Mouse (Mus musculus) monocyte, adult 5-6 weeks (primary cell): ENCODE results near the gene P3h1. TPM values are rescaled to one million over a fixed set of nuclear protein-coding genes. Genes with fewer than 3 reads are reported as not detected.

Source experiments
- ATAC-seq: fragments of 153-309, 156-312 bp; replicated peaks from 2 replicates; pipeline ENCODE4 v1.8.0; 2017; ENCODE audit warnings: mild to moderate bottlenecking; ENCODE audit not compliant: low TSS enrichment, insufficient number of reproducible peaks, severe bottlenecking, poor library complexity, low FRiP score
- total RNA-seq: library from RNA; stranded (forward); fragments of 200-1000, 200-491, 200-594 nt; gene quantifications from 3 replicates; pipeline ENCODE4 v1.2.3, GENCODE M21; 2017

The P3h1 gene
- total RNA-seq: 0.48 to 1.8 TPM (median 0.53 TPM) in 3 replicates

DNA sequence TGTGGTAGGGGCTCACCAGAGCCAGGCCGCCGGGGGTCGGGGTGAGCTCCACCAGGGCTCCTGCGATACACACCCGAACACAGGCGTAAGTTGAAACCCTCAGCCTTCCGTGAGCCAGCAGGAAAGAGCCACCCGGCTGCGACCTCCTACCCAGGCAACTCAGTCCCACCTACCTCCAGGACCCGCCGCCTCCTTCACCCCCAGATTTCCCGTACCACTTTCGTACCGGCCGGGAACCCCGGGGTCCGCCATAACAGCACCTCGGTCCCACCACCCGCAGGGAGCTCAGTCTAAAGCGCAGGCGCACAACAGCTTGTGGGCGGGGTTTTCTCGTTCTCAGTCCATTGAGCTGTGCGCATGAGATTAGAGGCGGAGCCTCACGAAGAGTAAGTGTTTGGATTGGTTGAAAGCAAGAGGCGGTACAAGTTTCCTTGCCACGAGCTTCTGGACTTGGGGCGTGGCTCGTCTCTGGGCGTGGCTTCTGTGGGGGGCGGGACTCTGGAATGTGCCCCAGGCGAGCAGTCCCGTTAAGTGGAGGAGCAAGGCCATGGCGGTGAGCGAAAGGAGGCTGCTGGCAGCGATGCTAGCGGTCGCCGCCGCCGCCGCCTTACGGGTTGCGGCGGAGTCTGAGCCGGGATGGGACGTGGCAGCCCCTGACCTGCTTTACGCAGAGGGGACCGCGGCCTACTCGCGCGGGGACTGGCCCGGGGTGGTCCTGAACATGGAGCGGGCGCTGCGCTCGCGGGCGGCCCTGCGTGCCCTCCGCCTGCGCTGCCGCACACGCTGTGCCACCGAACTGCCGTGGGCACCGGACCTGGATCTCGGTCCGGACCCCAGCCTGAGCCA, at the start of gene P3h1, which contains the start of gene AU022252:
Gene P3h1 (plus strand): TSS at position 506 of the 846 bp plus-strand sequence.
Gene AU022252 (minus strand): TSS at position 303 of the 846 bp plus-strand sequence.
- ATAC-seq: peak; percentile 100

DNA sequence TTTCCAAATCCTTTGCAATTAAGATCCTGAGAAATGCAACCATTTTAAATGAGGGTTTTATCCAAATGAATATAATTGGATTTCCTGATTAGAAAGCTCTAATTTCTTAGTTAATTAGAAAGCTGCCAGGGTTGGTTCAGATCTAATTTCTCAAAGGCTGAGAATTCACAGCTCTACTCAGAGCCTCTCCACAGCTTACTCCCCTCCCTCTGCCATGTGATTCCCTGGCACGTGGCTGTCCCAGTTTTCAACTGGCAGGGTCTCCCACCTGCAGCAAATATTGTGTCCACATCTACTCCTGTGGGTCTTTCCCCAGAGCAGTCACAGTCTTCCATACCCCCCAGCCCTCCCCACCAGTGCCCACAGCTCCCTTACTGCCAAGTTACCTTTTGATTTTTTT, 49.2 kb upstream of the P3h1 start:
- ATAC-seq: no peak

DNA sequence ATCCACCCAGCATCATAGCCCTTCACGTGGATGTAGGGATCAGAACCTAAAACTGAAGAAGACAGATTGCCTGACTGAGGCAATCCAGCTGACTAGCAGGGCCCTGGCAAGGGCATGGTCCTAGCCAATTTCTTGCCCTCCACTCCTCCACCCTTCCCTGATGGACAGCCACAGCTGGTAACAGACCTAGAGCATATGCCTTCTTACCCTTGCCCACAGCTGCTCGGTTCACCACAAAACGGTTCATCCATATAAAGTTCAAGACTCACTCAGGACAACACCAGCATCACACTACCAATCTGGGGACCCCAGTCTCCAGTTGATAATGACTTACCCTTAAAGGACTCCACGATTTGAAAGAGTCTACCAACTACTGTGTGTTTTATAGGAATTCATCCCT, 46.9 kb upstream of the P3h1 start:
- no peak for ATAC-seq

DNA sequence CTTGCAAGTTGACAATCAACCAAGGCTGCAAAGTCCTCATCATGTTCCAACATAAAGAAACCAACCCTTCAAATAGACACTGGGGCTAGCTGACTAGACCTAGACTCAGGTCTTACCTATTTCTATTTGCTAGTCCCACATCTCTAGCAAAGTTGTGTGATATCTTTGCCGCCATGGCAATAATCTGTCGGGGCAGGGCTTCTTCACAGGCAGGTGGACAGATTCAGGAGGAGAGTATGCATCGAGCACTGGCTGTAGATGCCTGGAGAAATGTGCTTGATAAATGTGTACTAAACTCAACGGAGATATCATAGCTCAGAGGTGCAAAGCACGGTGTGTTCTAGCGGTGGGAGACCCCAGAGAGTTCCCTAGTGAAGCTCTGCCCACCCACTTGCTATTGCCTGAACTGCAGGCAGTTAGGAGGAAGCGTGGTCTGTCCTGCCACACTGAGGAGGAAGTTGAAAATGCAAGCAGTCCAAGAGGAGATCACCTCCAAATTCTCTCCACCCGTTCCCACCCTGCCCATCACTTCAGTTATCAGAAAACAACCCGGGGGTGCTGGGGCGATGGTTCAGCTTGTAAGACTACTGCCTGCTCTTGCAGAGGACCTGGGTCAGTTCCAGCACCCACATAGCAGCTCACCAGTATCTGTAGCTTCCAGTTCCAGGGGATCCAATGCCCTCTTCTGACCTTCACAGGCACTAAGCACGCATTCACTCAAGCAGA, 44.5 kb upstream of the P3h1 start:
- ATAC-seq: no peak

DNA sequence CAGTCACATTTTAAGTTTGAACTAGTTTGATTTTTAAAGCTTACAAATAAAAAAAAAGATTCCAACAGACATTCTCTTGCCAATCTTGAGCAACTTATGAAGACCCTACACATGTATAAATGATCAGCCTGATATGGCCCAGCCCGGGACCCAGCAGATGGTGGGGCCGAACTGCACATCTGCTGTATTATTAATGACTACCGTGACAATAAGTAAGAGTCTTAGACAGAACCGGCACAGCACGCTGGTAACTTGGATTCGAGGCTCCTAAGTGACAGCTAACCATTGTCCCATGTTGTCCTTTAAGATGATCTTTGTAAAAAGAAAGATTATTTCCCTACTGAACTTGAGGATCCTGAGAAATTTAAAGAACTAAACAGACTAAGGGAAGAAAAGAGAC, 43.3 kb upstream of the P3h1 start:
- no peak for ATAC-seq

DNA sequence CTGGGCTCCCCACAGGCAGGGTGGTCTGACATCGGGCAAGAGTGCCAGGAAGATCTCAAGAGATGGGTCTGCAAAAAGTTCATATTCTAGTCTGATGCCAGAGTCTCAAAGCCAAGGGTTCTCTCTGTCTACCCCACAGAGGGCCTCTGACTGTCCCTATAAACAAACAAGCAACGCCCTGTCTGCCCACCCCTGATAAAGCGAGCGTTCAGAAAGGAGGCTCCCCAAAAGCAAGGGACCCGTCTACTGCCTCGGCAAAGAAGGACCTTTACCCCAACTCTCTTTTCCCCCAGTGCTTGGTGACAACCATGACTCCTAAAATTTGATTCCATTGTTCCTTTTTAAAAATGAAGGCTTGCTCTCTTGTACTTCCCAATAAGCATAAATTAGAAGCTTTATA, 42.9 kb upstream of the P3h1 start, which contains the start of gene Ermap:
Gene Ermap (minus strand): TSS at position 148 of the 400 bp plus-strand sequence.
- ATAC-seq: no peak

DNA sequence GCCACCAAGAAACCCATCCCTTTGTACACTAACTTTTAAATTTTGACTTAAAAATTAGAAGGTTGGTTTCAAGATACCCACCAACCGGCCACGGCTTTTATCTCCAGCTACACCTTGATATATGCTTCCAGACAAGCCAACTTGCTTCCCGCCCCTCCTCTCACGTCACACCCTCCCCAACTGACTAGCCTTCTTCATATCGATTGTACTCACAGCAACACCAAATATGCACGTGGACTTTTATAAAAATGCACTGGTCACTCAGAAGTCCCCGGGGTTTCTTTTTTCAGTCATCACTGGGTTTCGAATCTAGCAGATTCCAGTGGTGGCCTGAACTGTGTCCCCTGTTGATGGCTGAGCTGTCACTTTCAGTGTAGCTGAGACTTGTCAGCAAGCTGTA, 42.1 kb upstream of the P3h1 start:
- no peak for ATAC-seq

DNA sequence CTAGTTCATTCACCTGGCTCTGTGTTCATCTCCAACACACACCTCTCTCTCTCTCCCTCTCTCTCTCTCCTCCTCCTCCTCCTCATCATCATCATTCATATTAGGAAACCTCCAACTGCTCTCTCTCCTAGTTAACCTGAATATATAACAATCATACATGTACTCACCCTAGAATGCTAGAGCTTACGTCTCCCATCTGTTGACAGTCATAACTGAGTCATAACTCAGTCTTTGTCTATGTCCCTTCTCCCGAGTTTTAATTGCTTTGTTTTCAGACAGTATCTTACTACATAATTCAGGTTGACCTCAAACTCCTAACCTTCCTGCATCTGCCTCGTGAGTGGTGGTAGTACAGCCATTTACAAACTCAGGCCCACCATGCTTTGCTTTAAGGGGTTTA, 41.4 kb upstream of the P3h1 start:
- ATAC-seq: no peak

DNA sequence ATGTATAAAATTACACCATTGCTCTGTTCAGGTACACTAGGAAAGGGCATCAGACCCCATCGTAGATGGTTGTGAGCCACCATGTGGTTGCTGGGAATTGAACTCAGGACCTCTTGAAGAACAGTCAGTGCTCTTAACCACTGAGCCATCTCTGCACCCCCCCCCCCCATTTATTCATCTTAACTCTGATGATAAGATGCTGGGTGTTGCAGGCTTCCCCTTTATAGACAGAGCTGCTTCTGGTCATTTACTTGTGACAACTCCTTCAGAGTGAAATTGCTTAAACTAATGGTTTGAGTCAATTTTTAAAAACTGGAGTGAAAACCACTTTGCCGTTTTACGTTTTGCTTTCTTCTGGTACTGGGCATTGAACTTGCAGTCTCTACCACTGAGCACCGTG, 40.0 kb upstream of the P3h1 start:
- no peak for ATAC-seq

DNA sequence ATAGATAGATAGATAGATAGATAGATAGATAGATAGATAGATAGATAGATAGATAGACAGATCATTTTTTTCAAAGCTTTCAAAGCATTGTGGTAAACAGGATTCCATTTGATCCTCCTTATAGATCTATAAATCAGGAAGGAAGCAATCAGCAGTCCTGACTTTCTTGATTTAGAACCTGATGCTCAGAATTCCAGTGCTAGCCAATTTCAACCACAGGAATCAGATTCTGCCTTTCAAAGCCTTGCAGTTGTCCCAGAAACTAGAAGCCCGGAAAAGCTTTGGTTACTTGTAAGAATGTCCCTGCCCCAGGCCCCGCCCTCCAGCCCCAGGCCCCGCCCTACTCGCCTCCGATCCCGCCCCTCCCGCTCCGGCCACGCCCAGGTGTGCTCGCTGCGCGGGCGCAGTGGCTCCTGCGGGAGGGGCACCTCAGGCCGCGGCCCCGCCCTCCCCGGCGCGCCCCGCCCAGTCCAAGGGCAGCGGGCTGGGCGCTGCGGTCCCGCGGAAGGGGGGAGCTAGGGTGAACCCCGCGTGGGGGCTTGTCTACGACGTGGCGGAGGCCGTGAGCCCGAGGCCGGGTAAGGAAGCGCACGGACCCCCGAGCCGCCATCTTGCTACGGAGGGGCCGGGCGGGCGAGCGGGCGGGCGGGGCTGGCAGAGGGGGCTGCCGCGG, 37.7 kb upstream of the P3h1 start, which contains the start of gene Svbp:
Gene Svbp (plus strand): TSS at position 398 of the 673 bp plus-strand sequence.
- ATAC-seq: peak; percentile 77

DNA sequence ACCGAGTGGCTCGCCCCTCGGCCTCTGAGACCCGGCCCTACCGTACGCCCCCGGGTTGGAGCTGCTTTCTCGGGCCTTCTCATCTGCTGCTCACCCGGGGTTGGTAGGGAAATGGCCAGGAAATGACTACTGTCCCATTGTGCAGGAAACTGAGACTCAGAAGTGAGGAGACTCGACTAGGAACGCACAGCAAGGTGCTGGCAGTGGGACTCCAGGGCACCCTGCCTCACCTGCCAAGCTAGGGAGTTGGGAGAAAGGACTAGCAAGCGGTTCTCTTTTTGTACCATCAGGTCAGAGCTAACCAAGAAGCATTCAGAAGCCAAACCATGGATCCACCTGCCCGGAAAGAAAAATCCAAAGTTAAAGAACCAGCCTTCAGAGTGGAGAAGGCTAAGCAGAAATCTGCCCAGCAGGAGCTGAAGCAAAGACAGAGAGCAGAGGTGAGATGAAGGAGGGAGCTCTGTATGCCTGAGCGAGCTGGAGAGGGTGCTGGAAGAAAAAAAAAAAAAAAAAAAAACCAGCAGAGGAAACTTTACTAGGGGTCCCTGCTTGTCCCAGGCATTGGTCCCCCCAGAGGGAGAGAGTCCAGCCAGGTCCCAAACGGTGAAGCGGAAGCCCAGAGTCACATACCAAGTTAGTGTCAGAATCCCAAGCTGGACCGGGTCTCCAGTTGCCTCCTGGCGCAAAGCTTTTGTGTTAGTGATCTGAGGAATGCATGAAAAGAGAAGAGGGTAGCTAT, 37.0 kb upstream of the P3h1 start:
- ATAC-seq: no peak

DNA sequence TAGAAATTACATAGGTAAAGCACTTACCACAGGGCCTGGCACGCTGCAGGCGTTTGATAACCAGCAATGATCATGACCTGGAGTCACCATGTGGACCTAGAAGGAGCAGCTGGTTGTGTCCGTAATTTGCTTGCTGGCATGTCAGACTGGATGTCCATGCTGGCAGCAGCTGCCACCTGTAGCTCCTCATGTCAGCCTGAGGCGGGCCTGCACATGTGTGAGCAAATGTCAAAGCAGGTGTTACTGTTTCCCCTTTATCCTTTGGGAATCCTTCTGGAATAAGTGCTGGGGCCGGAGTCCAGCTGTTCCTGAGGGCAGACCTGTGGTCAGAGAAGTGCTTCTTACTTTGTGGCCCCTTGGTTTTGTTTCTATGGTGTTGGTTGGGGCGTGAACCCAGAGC, 34.6 kb upstream of the P3h1 start:
- ATAC-seq: no peak

DNA sequence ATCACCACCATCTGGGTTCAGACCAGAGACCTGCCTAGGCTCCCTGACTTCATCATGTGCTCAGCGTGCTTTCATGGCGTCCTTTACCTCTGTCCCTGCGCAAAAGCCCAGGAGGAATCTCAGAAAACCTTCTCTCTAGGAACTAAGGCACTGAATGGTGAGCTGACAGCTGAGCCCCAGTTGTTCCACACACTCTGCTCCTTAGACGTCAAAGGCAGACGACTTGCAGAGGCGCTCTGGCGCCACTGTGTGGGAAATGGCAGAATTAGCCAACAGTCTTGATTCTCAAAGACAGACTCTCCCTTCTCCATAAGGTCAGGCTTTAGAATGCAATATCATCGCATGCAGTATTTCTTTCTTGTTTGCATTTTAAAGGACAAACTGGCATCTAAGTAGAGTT, 28.0 kb upstream of the P3h1 start:
- ATAC-seq: no peak

DNA sequence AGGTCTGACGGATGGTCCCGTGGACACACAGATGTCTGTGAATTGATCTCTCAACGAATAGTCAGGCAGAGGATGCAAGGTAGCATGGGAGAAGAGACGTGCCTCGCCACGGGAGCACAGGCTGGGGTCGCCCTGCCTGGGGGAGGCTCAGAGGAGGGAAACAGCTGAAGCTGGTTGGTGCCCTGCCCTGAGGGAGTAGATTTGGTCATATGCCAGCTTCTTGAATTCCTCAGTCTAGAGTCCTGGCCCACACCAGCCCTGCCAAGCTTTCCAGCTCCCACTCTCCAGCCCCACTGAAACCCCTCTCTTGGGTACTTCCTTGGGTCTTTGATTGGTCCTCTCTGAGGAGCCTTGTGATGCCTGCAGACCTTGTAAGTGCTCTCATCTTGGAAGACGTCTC, 16.0 kb upstream of the P3h1 start:
- ATAC-seq: no peak

DNA sequence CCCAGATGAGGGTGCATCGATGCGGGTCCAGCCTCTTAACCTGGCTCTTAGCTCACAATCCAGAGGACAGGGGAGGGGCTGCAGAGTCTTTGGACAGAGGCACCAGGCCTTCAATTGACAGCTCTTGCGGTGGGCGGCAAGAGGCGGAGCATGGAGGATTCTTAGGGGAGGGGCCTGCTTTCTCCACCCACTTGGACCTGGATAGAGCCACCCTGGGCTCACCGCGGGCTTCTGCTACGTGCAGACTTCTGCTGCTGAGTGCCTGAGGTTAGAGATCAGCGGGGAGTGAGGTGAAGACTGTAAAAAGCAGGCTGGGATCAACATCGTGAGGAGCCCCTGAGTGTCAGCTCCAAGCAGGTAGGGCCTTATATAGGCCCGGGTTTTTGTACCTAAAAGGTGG, 14.5 kb upstream of the P3h1 start, which contains the start of gene Tmem269:
Gene Tmem269 (minus strand): TSS at position 49 of the 400 bp plus-strand sequence.
- ATAC-seq: no peak

DNA sequence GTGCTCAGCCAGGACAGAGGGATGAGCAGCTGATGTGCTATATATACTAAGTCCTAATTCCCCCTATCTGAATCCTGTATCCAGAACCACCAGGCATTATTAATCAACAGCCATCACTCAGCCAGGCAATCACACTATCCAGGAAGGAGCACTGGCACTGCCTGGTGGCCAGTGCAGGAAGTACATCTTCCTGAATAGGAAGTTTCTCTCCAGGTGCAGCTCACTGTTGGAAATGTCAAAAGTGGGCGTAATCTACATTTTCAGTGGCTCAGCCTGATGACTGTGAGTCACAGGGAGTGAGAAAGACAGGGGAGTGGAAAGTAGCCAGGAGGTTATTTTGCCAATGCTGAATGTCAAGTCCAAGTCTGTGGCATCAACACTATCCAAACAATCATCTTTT, 9.0 kb upstream of the P3h1 start:
- ATAC-seq: peak; percentile 55

DNA sequence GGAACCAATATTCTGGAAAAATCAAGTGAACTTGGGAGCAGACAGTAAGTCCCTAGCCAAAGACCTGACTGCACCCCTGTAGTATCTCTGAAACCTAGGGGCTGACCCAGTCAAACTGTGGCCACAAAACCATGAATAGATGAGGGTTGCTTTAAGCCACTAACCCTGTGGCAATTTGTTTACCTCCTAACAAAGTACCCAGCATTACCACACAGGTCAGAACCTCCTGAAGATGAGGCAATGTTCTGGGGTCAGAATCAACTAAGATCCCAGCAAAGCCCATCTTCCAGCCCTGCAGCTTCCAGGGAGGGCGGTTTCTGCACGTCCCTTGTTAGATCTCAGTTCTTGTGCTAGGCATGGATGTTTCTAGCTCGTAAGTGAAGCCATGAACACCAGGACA, 8.2 kb upstream of the P3h1 start:
- no peak for ATAC-seq

DNA sequence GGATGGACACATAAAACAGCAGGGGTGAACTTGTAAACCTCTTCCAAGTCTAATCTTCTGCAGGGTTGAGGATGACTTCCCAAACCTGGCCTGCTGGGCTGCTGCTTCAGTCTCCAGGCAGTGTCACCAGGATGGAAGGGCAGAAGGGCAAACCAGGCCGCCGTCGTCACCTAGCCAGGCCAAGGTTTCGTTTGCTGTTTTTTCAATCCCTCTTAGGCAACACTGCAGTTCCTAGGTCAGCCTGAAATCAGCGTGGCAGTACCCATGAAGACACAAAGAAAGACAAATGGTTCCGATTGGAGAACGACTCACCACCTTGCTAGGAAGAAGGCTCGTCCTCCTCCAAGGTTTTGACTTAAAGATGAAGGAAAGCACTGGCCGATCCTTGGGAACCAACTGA, 7.0 kb upstream of the P3h1 start:
- ATAC-seq: no peak

DNA sequence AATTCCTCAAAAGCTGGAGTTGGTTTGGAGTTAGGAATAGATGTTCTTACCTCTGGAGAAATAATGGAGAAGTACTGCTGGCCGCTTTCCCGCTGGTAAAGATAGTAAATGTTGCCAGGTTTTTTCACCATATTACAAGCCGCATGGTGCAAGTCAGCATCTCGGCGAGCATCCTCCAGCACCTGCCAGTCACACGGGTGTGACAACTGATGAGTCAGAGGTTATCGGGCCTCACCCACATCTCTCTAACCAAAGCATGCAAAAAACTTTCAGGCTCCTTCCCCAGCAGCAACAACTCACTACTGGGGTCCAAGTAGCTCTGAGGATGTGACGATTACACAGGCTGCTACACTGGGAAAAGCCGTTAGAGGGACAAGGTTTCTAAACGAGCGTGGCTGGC, 6.0 kb upstream of the P3h1 start:
- no peak for ATAC-seq
